Comparison of ENCODE assay signal across 8 mouse cellular contexts in the genomic region with DNA sequence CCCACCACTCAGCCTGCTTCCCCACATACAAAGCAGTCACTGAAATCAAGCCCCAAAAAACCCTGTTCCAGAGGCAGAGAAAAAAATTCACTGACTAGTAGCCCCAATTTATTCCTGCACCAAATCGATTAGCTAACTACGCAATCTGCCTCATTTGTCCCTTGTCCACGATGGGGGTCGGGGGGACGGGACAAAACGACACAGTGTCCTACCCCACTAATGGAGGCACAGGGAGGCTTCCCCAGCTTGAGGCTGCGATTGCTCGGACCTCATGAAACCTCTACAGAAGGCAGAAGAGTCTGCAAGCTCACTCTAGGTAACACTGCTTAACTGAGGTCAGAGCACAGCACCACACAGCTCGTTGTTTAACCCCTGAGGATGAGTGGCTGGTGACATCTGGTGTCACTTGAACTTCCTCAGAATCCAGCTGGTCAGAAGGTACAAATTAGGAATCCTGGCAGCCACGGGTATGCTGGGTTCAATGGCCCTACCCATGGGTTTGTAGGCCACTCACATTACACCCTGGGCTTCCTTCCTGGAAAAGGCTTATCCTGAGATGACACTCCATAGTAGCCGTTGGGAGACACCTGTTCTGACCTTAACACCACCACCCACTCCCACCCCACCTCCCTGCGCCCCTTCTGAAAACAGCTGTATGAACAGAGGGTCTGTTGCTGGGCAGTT. TPM values are rescaled to one million over a fixed set of nuclear protein-coding genes. Genes with fewer than 3 reads are reported as not detected.
A peak's percentile ranks its signal among the peaks of the same experiment; 100 is the strongest.
DNase-seq lines count a peak whose midpoint lies in the region; ATAC-seq and TF ChIP-seq lines count a peak whose summit lies in the region.

No protein-coding gene starts in this region.

- H3K27me3 ChIP-seq in midbrain, embryonic 11.5 days (ENCODE audit: control insufficient read depth, insufficient read depth, low read length), result peaks cover 30% of the 10 kb centered on the region
- H3K27me3 ChIP-seq in midbrain, embryonic 10.5 days (ENCODE audit: low read depth, poor library complexity, severe bottlenecking), result peaks cover 57% of the 10 kb centered on the region
- peaks cover 25% of the 10 kb centered on the region for H3K27me3 ChIP-seq in limb, embryonic 15.5 days
- peaks cover 15% of the 10 kb centered on the region for H3K27me3 ChIP-seq in stomach, embryonic 16.5 days (ENCODE audit: control insufficient read depth, insufficient read depth, low read length)

- no peaks in the 10 kb centered on the region for H3K36me3 ChIP-seq in midbrain, embryonic 11.5 days (ENCODE audit: control insufficient read depth, insufficient read depth, low read length)
- H3K36me3 ChIP-seq in midbrain, embryonic 10.5 days, result no peaks in the 10 kb centered on the region
- H3K36me3 ChIP-seq in limb, embryonic 15.5 days, result no peaks in the 10 kb centered on the region
- no peaks in the 10 kb centered on the region for H3K36me3 ChIP-seq in stomach, embryonic 16.5 days (ENCODE audit: control insufficient read depth, insufficient read depth, low read length)

- peaks cover 10% of the 10 kb centered on the region for H3K4me1 ChIP-seq in midbrain, embryonic 11.5 days (ENCODE audit: control insufficient read depth, insufficient read depth, low read length)
- H3K4me1 ChIP-seq in midbrain, embryonic 10.5 days, result peaks cover 29% of the 10 kb centered on the region
- H3K4me1 ChIP-seq in limb, embryonic 15.5 days, result peaks cover 19% of the 10 kb centered on the region
- H3K4me1 ChIP-seq in stomach, embryonic 16.5 days (ENCODE audit: control insufficient read depth, insufficient read depth, low read length), result peaks cover 4% of the 10 kb centered on the region; the same call in 1 of the 2 replicates

- intact Hi-C loops in gastrocnemius, adult 2 months (cut with DNase I), result loop anchor here (2.0 to 5.0 kb wide), 4 partner anchors 42 to 122 kb away; no protein-coding TSS in a partner anchor

- no peak overlapping the region for H3K4me2 ChIP-seq in midbrain, embryonic 11.5 days
- H3K4me2 ChIP-seq in limb, embryonic 15.5 days, result peak overlapping the region; percentile 96
- H3K4me2 ChIP-seq in stomach, embryonic 16.5 days (ENCODE audit: low read depth, low read length), result peak overlapping the region; percentile 97

- no peak for TF ChIP-seq CTCF in gastrocnemius, adult 2 months (IDR thresholded peaks at IDR 0.05)

- 73% methylated on average over 12 of the region's 12 CpGs for WGBS in midbrain, embryonic 11.5 days
- 73% methylated on average over 12 of the region's 12 CpGs for WGBS in midbrain, embryonic 10.5 days
- WGBS in limb, embryonic 15.5 days, result 71% methylated on average over 12 of the region's 12 CpGs
- WGBS in stomach, embryonic 16.5 days, result 74% methylated on average over 12 of the region's 12 CpGs

- ATAC-seq in midbrain, embryonic 11.5 days (ENCODE audit: low FRiP score), result peak; percentile 22; the same call in 1 of the 2 replicates
- ATAC-seq in limb, embryonic 15.5 days (ENCODE audit: insufficient number of reproducible peaks, low FRiP score, low TSS enrichment, low read depth), result no peak; the same call in 1 of the 2 replicates
- no peak for ATAC-seq in stomach, embryonic 16.5 days (ENCODE audit: insufficient read depth, low FRiP score)

- no peaks in the 10 kb centered on the region for H3K9me3 ChIP-seq in midbrain, embryonic 11.5 days (ENCODE audit: control insufficient read depth, low read length)
- no peaks in the 10 kb centered on the region for H3K9me3 ChIP-seq in midbrain, embryonic 10.5 days (replicated peaks)
- no peaks in the 10 kb centered on the region for H3K9me3 ChIP-seq in limb, embryonic 15.5 days
- no peaks in the 10 kb centered on the region for H3K9me3 ChIP-seq in stomach, embryonic 16.5 days (replicated peaks; ENCODE audit: control insufficient read depth, low read length)

- peak overlapping the region; percentile 93 for H3K27ac ChIP-seq in gastrocnemius, adult 2 months
- no peak overlapping the region for H3K27ac ChIP-seq in midbrain, embryonic 11.5 days (ENCODE audit: low read depth, low read length)
- H3K27ac ChIP-seq in midbrain, embryonic 10.5 days (replicated peaks), result no peak overlapping the region
- no peak overlapping the region for H3K27ac ChIP-seq in limb, embryonic 15.5 days
- no peak overlapping the region for H3K27ac ChIP-seq in stomach, embryonic 16.5 days (ENCODE audit: low read length)

- peak; percentile 49 for DNase-seq in gastrocnemius, adult 2 months
- no peak for DNase-seq in gastrocnemius, postnatal 10 days
- DNase-seq in midbrain, embryonic 11.5 days (ENCODE audit: low spot score, missing footprints), result peak; percentile 65
- no peak for DNase-seq in midbrain, embryonic 10.5 days (ENCODE audit: low spot score)
- DNase-seq in cerebellum, adult 8-10 months, result no peak
- DNase-seq in spleen, adult 12 weeks (ENCODE audit: low spot score), result no peak

- no peak overlapping the region for H3K9ac ChIP-seq in midbrain, embryonic 11.5 days (ENCODE audit: low read length)
- H3K9ac ChIP-seq in limb, embryonic 15.5 days, result no peak overlapping the region
- no peak overlapping the region for H3K9ac ChIP-seq in stomach, embryonic 16.5 days (ENCODE audit: low read length)

- peak overlapping the region; percentile 94 for H3K4me3 ChIP-seq in gastrocnemius, adult 2 months
- H3K4me3 ChIP-seq in midbrain, embryonic 11.5 days (ENCODE audit: low read depth, low read length), result no peak overlapping the region
- no peak overlapping the region for H3K4me3 ChIP-seq in midbrain, embryonic 10.5 days
- peak overlapping the region; percentile 70 for H3K4me3 ChIP-seq in limb, embryonic 15.5 days
- peak overlapping the region; percentile 75 for H3K4me3 ChIP-seq in stomach, embryonic 16.5 days (replicated peaks; ENCODE audit: low read length)

RNA-seq across cellular contexts. Expression of a gene that starts 1.7 kb away (rescaled TPM):
- total RNA-seq in gastrocnemius, adult 2 months (2021), result 10 to 100 TPM; 11.4 to 16.9 TPM
- total RNA-seq in gastrocnemius, postnatal 10 days (2021), result 10 to 100 TPM; 57.9 to 62.0 TPM
- 3.5 and 4.3 TPM in 2 replicates for polyA plus RNA-seq in midbrain, embryonic 11.5 days (2014; fragmentation: Nextera tagmentation; extraction: Ambion mirVana)
- 4.2 and 4.9 TPM in 2 replicates for polyA plus RNA-seq in midbrain, embryonic 10.5 days (2016; fragmentation: Nextera tagmentation; extraction: Ambion mirVana)
- 17.4 and 18.0 TPM in 2 replicates for polyA plus RNA-seq in limb, embryonic 15.5 days (2015; fragmentation: Nextera tagmentation; extraction: Ambion mirVana)
- 11.9 and 12.9 TPM in 2 replicates for polyA plus RNA-seq in stomach, embryonic 16.5 days (2015; fragmentation: Nextera tagmentation; extraction: Ambion mirVana)

Comparison
In these comparisons a context has a peak if more than half of its experiments do, and no peak if none do; other contexts are left out.
1. DNase-seq: peak in gastrocnemius, adult 2 months (single experiment) and midbrain, embryonic 11.5 days (single experiment); none in gastrocnemius, postnatal 10 days (single experiment), midbrain, embryonic 10.5 days (single experiment), cerebellum, adult 8-10 months (single experiment) and spleen, adult 12 weeks (single experiment).
2. H3K4me3 ChIP-seq: peak in gastrocnemius, adult 2 months (single experiment), limb, embryonic 15.5 days (single experiment) and stomach, embryonic 16.5 days (single experiment); none in midbrain, embryonic 11.5 days (single experiment) and midbrain, embryonic 10.5 days (single experiment).